Mouse (Mus musculus) liver, adult 2 months (tissue): ENCODE measurements around the gene Hpcal1. TPM values are rescaled to one million over a fixed set of nuclear protein-coding genes. Genes with fewer than 3 reads are reported as not detected.

Experiments used
- DNase-seq: peaks from one replicate; pipeline ENCODE4 v3.0.0-alpha.2; 2011; ENCODE audit warnings: low read depth, low spot score; ENCODE audit errors: extremely low read depth
- H3K27ac ChIP-seq: fragments of 200-500 bp; replicated peaks from 2 replicates; pipeline ENCODE4 v1.5.1; 2012; ENCODE audit warnings: low read depth, mild to moderate bottlenecking, control low read depth, inconsistent platforms, low read length; ENCODE audit not compliant: insufficient read depth
- H3K27me3 ChIP-seq: fragments of 200-500 bp; 2 replicates; pipeline ENCODE4 v1.6.1; 2012; ENCODE audit warnings: mild to moderate bottlenecking, moderate library complexity, low read length, inconsistent platforms; ENCODE audit not compliant: control insufficient read depth, insufficient read depth
- H3K36me3 ChIP-seq: fragments of 200-500 bp; 2 replicates; pipeline ENCODE4 v1.6.1; 2012; ENCODE audit warnings: low read length, inconsistent platforms; ENCODE audit not compliant: control insufficient read depth, insufficient read depth
- H3K4me1 ChIP-seq: fragments of 200-500 bp; 2 replicates; pipeline ENCODE4 v1.6.1; 2011; ENCODE audit warnings: low read length; ENCODE audit not compliant: control insufficient read depth, insufficient read depth
- H3K4me3 ChIP-seq: fragments of 200-500 bp; 2 replicates; pipeline ENCODE4 v1.5.1; 2011; ENCODE audit warnings: low read depth, mild to moderate bottlenecking, control low read depth, low read length, moderate library complexity; ENCODE audit not compliant: insufficient read depth
- H3K79me2 ChIP-seq: fragments of 200-500 bp; 2 replicates; pipeline ENCODE4 v1.6.1; 2012; ENCODE audit warnings: inconsistent platforms, mild to moderate bottlenecking, low read length, moderate library complexity; ENCODE audit not compliant: control insufficient read depth, insufficient read depth
- H3K9ac ChIP-seq: fragments of 200-500 bp; 2 replicates; pipeline ENCODE4 v1.6.1; 2012; ENCODE audit warnings: low read depth, mild to moderate bottlenecking, control low read depth, inconsistent platforms, low read length
- CTCF ChIP-seq: fragments of 200-500 bp; IDR thresholded peaks from 2 replicates; pipeline ENCODE4 v1.5.1; 2011; ENCODE audit warnings: low read depth, low read length, control low read depth
- POLR2A ChIP-seq: fragments of 200-500 bp; IDR thresholded peaks from 2 replicates; pipeline ENCODE4 v1.6.1; 2011; ENCODE audit warnings: low read length, control low read depth; ENCODE audit not compliant: insufficient read depth; ENCODE audit errors: extremely low read depth
- WGBS: fragments of 180-500 bp; shearing (Covaris S2); methylation state at CpG from one replicate; pipeline ENCODE4 v1.1.7; 2018; 5-methylcytosine and 5-hydroxymethylcytosine counted together
- polyA plus RNA-seq: library from polyadenylated mRNA; depleted of rRNA; stranded (reverse); fragments of >200 nt; gene quantifications from 2 replicates; pipeline ENCODE4 v1.2.3, GENCODE M21; 2012
- total RNA-seq: library from RNA; depleted of rRNA; stranded (reverse); fragments of >200 nt; gene quantifications from 2 replicates; pipeline ENCODE4 v1.2.3, GENCODE M21; 2014

Gene Hpcal1
- total and polyA plus RNA-seq, 2 experiments = 8.5 to 23.2 TPM

- TF ChIP-seq POLR2A (no peak), CTCF (no peak)
- WGBS = 95% methylated on average over 13 of the region's 13 CpGs
- H3K4me1 ChIP-seq = 0 out of 2 replicates have a peak, but pooled peaks cover 2% of the 10 kb centered on the region
Observed at GRCm38 (mm10) chr12:17722452-17723181, 32.0 kb downstream of the Hpcal1 start.

GRCm38 (mm10) chr12:17723182-17723570 lies 32.5 kb downstream of the Hpcal1 start:
- Histone ChIP-seq H3K4me1 (0 out of 2 replicates have a peak, but pooled peaks cover 2% of the 10 kb centered on the region), H3K79me2 (peaks cover 15% of the 10 kb centered on the region), H3K36me3 (no peaks in the 10 kb centered on the region), H3K27me3 (no peaks in the 10 kb centered on the region), H3K9ac (no peak overlapping the region), H3K4me3 (no peak overlapping the region), H3K27ac (no peak overlapping the region)
- TF ChIP-seq POLR2A (no peak), CTCF (no peak)
- no peak for DNase-seq
- 81% methylated on average over 1 of the region's 1 CpGs for WGBS

More at GRCm38 (mm10) chr12:17722452-17723181, 32.0 kb downstream of the Hpcal1 start:
- Histone ChIP-seq H3K9ac (no peak overlapping the region), H3K27me3 (no peaks in the 10 kb centered on the region), H3K4me3 (no peak overlapping the region), H3K79me2 (peaks cover 16% of the 10 kb centered on the region), H3K27ac (no peak overlapping the region), H3K36me3 (no peaks in the 10 kb centered on the region)
- DNase-seq = no peak

DNA sequence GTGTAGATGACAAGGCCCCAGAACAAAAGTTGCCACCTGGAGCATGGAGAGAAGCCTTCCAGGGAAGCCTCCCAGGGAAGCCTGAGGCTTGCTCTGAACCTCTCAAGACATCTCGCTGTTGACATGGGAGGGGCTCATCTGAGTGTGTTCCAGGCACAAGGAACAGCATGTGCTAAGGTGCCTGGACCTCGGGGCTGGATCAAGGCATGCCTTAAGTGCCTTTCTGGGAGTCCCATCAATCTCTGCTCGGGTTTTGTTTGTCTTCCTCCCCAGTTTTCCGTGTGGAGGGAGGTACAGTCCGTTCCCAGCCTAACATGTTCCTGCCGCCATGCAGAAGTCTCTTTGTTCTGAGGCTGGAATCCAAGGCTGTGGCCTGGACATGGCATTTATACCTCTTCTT lies 33.3 kb downstream of the Hpcal1 start:
- peaks cover 15% of the 10 kb centered on the region; the same call in 1 of the 2 replicates for H3K79me2 ChIP-seq
- 0 out of 2 replicates have a peak, but pooled peaks cover 2% of the 10 kb centered on the region for H3K4me1 ChIP-seq
- H3K36me3 ChIP-seq = no peaks in the 10 kb centered on the region
- H3K27ac ChIP-seq = no peak overlapping the region
- H3K9ac ChIP-seq = no peak overlapping the region
- TF ChIP-seq POLR2A (no peak), CTCF (no peak)
- no peak for DNase-seq
- no peak overlapping the region for H3K4me3 ChIP-seq
- no peaks in the 10 kb centered on the region for H3K27me3 ChIP-seq
- 73% methylated on average over 6 of the region's 6 CpGs for WGBS

GRCm38 (mm10) chr12:17724412-17725090 lies 33.9 kb downstream of the Hpcal1 start:
- H3K9ac ChIP-seq = no peak overlapping the region
- TF ChIP-seq POLR2A = no peak
- no peak for TF ChIP-seq CTCF
- H3K4me1 ChIP-seq = 0 out of 2 replicates have a peak, but pooled peaks cover 2% of the 10 kb centered on the region
- no peak for DNase-seq
- 57% methylated on average over 3 of the region's 3 CpGs for WGBS
- H3K36me3 ChIP-seq = no peaks in the 10 kb centered on the region
- H3K27me3 ChIP-seq = no peaks in the 10 kb centered on the region
- no peak overlapping the region for H3K27ac ChIP-seq
- H3K4me3 ChIP-seq = no peak overlapping the region
- H3K79me2 ChIP-seq = peaks cover 14% of the 10 kb centered on the region; the same call in 1 of the 2 replicates

DNA sequence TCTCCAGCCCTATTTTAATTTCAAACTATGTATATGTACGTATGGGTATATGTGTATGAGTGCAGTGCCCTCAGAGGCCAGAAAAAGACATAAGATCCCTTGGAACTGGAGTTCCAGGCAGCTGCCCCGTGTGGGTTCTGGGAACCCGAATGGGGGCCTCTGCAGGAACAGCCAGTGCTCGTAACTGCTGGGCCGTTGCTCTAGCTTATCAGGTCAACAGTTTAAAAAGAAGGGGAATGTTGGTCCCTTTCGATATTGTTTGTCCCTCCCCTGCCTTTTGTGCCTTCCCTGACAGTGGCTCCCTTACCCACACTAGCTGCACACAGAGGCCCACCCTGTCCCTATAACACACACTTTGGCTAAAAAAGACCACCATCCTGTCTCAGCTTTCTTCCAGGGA lies 34.9 kb downstream of the Hpcal1 start:
- H3K4me1 ChIP-seq = peaks cover 2% of the 10 kb centered on the region; the same call in 1 of the 2 replicates
- H3K9ac ChIP-seq = no peak overlapping the region
- H3K36me3 ChIP-seq = no peaks in the 10 kb centered on the region
- TF ChIP-seq POLR2A (no peak), CTCF (no peak)
- H3K79me2 ChIP-seq = peaks cover 15% of the 10 kb centered on the region; the same call in 1 of the 2 replicates
- WGBS = 78% methylated on average over 6 of the region's 6 CpGs
- no peak for DNase-seq
- H3K27me3 ChIP-seq = no peaks in the 10 kb centered on the region
- H3K4me3 ChIP-seq = no peak overlapping the region
- no peak overlapping the region for H3K27ac ChIP-seq
